In genomic region chr1:36244058-36244827, GRCm38 (mm10) we compare ENCODE assay signal across 7 mouse cellular contexts. TPM values are rescaled to one million over a fixed set of nuclear protein-coding genes. Genes with fewer than 3 reads are reported as not detected.
DNase-seq lines count a peak whose midpoint lies in the region; ATAC-seq and TF ChIP-seq lines count a peak whose summit lies in the region.

Gene Uggt1, minus strand, starts transcription at chr1:36244720.

- no peaks in the 10 kb centered on the region for H3K36me3 ChIP-seq in embryonic facial prominence, embryonic 10.5 days (replicated peaks)
- H3K36me3 ChIP-seq in intestine, postnatal 0 days (ENCODE audit: control insufficient read depth, insufficient read depth): no peaks in the 10 kb centered on the region
- no peaks in the 10 kb centered on the region for H3K36me3 ChIP-seq in midbrain, embryonic 12.5 days
- H3K36me3 ChIP-seq in small intestine, adult 2 months (ENCODE audit: control insufficient read depth, insufficient read depth, low read length): no peaks in the 10 kb centered on the region

- peak; percentile 23 for TF ChIP-seq POLR2A in small intestine, adult 2 months (IDR thresholded peaks at IDR 0.05; ENCODE audit: low read depth, low read length)

- peak within 1 kb of the TSS; percentile 71 for H3K9ac ChIP-seq in intestine, postnatal 0 days (ENCODE audit: low read depth, low read length)
- H3K9ac ChIP-seq in midbrain, embryonic 12.5 days (replicated peaks): peak within 1 kb of the TSS; percentile 86

- H3K9me3 ChIP-seq in embryonic facial prominence, embryonic 10.5 days: no peaks in the 10 kb centered on the region
- H3K9me3 ChIP-seq in intestine, postnatal 0 days (ENCODE audit: control insufficient read depth): no peaks in the 10 kb centered on the region
- no peaks in the 10 kb centered on the region for H3K9me3 ChIP-seq in midbrain, embryonic 12.5 days

- ATAC-seq in intestine, postnatal 0 days: peak; percentile 98
- peak; percentile 97 for ATAC-seq in midbrain, embryonic 12.5 days (ENCODE audit: low FRiP score, low read depth)

- peak; percentile 5; the same call in 1 of the 2 replicates for TF ChIP-seq CTCF in intestine, postnatal 0 days (IDR thresholded peaks at IDR 0.05; ENCODE audit: low read depth)
- TF ChIP-seq CTCF in small intestine, adult 2 months (IDR thresholded peaks at IDR 0.05; ENCODE audit: extremely low read depth, insufficient read length, insufficient replicate concordance, low read depth, low read length): 0 out of 2 replicates have a peak, but pooled peaks have one; percentile 13

- DNase-seq in adrenal gland, postnatal 10 days: peak; percentile 96
- peak; percentile 95 for DNase-seq in embryonic facial prominence, embryonic 10.5 days (ENCODE audit: low spot score)
- DNase-seq in gonadal fat pad, adult 2 months (ENCODE audit: low read depth): peak; percentile 56
- peak; percentile 95 for DNase-seq in left cerebral cortex, postnatal 4 days

- peak within 1 kb of the TSS; percentile 88 for H3K27ac ChIP-seq in embryonic facial prominence, embryonic 10.5 days (replicated peaks)
- H3K27ac ChIP-seq in intestine, postnatal 0 days (ENCODE audit: low read depth, low read length): peak within 1 kb of the TSS; percentile 83
- peak within 1 kb of the TSS; percentile 89 for H3K27ac ChIP-seq in midbrain, embryonic 12.5 days (replicated peaks)
- peak within 1 kb of the TSS; percentile 61 for H3K27ac ChIP-seq in small intestine, adult 2 months (ENCODE audit: insufficient read depth, low read depth, low read length)

- intact Hi-C loops in left cerebral cortex, postnatal 4 days (cut with DNase I): no loop called here

- H3K27me3 ChIP-seq in embryonic facial prominence, embryonic 10.5 days (replicated peaks; ENCODE audit: low read depth, poor library complexity, severe bottlenecking): no peaks in the 10 kb centered on the region
- H3K27me3 ChIP-seq in intestine, postnatal 0 days (replicated peaks; ENCODE audit: control insufficient read depth, insufficient read depth, low read length): no peaks in the 10 kb centered on the region
- no peaks in the 10 kb centered on the region for H3K27me3 ChIP-seq in midbrain, embryonic 12.5 days
- no peaks in the 10 kb centered on the region for H3K27me3 ChIP-seq in small intestine, adult 2 months (ENCODE audit: control insufficient read depth, insufficient read depth, low read length)

- peak within 1 kb of the TSS; percentile 82 for H3K4me2 ChIP-seq in intestine, postnatal 0 days (replicated peaks; ENCODE audit: low read depth)
- peak within 1 kb of the TSS; percentile 90 for H3K4me2 ChIP-seq in midbrain, embryonic 12.5 days (replicated peaks)

- H3K4me1 ChIP-seq in embryonic facial prominence, embryonic 10.5 days: peaks cover 15% of the 10 kb centered on the region
- H3K4me1 ChIP-seq in intestine, postnatal 0 days (replicated peaks; ENCODE audit: control insufficient read depth, insufficient read depth, low read length): no peaks in the 10 kb centered on the region
- H3K4me1 ChIP-seq in midbrain, embryonic 12.5 days: peaks cover 37% of the 10 kb centered on the region
- no peaks in the 10 kb centered on the region; the same call in 1 of the 2 replicates for H3K4me1 ChIP-seq in small intestine, adult 2 months (ENCODE audit: control insufficient read depth, insufficient read depth, insufficient read length, low read length)

- 3% methylated on average over 49 of the region's 49 CpGs for WGBS in embryonic facial prominence, embryonic 10.5 days
- WGBS in intestine, postnatal 0 days: 1% methylated on average over 49 of the region's 49 CpGs
- 2% methylated on average over 49 of the region's 49 CpGs for WGBS in midbrain, embryonic 12.5 days
- WGBS in small intestine, adult 2 months: under 1% methylated on average over 48 of the region's 49 CpGs

- peak within 1 kb of the TSS; percentile 98 for H3K4me3 ChIP-seq in embryonic facial prominence, embryonic 10.5 days
- H3K4me3 ChIP-seq in intestine, postnatal 0 days (ENCODE audit: low read depth, low read length): peak within 1 kb of the TSS; percentile 71
- peak within 1 kb of the TSS; percentile 87 for H3K4me3 ChIP-seq in midbrain, embryonic 12.5 days
- peak within 1 kb of the TSS; percentile 71 for H3K4me3 ChIP-seq in small intestine, adult 2 months (ENCODE audit: low read depth, low read length)

RNA-seq across cellular contexts. Expression of gene Uggt1, which starts in this region (rescaled TPM):
- 10 to 100 TPM; 35.2 to 44.5 TPM for total RNA-seq in adrenal gland, postnatal 10 days (2021)
- 44.6 and 51.2 TPM in 2 replicates for polyA plus RNA-seq in embryonic facial prominence, embryonic 10.5 days (2016; fragmentation: Nextera tagmentation; extraction: Ambion mirVana)
- 37.2 and 50.7 TPM in 2 replicates for polyA plus RNA-seq in gonadal fat pad, adult 2 months (2012; rRNA removed)
- 21.8 and 22.8 TPM in 2 replicates for polyA plus RNA-seq in intestine, postnatal 0 days (2015; fragmentation: Nextera tagmentation; extraction: Ambion mirVana)
- 10 to 100 TPM; 54.7 to 56.0 TPM for total RNA-seq in left cerebral cortex, postnatal 4 days (2021)
- polyA plus RNA-seq in midbrain, embryonic 12.5 days (2016; fragmentation: Nextera tagmentation; extraction: Ambion mirVana): 63.4 and 64.1 TPM in 2 replicates
- polyA plus RNA-seq in small intestine, adult 2 months (2012; rRNA removed): 6.2 and 11.7 TPM in 2 replicates

Comparison
In these comparisons a context has a peak if more than half of its experiments do, and no peak if none do; other contexts are left out.
1. Peak in every context shown above with its lines: DNase-seq, ATAC-seq, H3K4me3 ChIP-seq and H3K27ac ChIP-seq.